Mouse (Mus musculus): ENCODE data around the gene Gm10197. TPM values are rescaled to one million over a fixed set of nuclear protein-coding genes. Genes with fewer than 3 reads are reported as not detected.

The Gm10197 gene
- polyA plus RNA-seq, 1 experiment from 2014 or later, result not detected

DNA sequence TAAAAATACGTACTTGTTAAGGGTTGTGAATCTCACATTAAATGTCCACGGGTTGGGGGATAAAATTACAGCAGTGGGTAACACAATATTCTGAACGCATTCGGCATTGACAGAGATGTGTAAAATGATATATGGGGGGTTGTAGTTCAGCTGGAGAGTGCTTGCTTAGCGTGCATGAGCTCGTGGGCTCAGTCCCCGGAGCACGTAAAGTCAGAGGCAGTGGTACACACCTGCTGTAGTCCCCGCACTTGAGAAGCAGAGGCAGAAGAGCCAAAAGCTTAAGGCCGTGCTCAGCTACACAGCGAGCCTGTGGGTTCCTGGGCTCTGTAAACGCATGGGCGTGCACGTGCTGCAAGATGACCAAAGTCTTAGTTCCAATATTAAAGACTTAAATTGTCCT is 25.8 kb downstream of the Gm10197 start:
- no peaks in the 10 kb centered on the region for H3K27me3 ChIP-seq (ENCODE audit: control insufficient read depth, insufficient read depth, low read length)
- no peaks in the 10 kb centered on the region for H3K9me3 ChIP-seq (replicated peaks; ENCODE audit: control insufficient read depth, low read length)
- DNase-seq (ENCODE audit: low spot score), result no peak
- H3K36me3 ChIP-seq (replicated peaks; ENCODE audit: control insufficient read depth, insufficient read depth, low read depth, low read length), result peaks cover 3% of the 10 kb centered on the region; the same call in 1 of the 2 replicates
- WGBS, result 59% methylated on average over 14 of the region's 14 CpGs
- H3K4me3 ChIP-seq (ENCODE audit: low read depth, low read length), result no peak overlapping the region
- ATAC-seq (replicated peaks; ENCODE audit: insufficient number of reproducible peaks, low FRiP score, low TSS enrichment, low read depth), result no peak
- H3K27ac ChIP-seq (replicated peaks; ENCODE audit: low read depth, low read length), result no peak overlapping the region
- H3K4me2 ChIP-seq (ENCODE audit: low read depth, low read length), result no peak overlapping the region
- H3K9ac ChIP-seq (replicated peaks; ENCODE audit: low read length), result no peak overlapping the region
- H3K4me1 ChIP-seq (ENCODE audit: control insufficient read depth, insufficient read depth, low read length), result no peaks in the 10 kb centered on the region

DNA sequence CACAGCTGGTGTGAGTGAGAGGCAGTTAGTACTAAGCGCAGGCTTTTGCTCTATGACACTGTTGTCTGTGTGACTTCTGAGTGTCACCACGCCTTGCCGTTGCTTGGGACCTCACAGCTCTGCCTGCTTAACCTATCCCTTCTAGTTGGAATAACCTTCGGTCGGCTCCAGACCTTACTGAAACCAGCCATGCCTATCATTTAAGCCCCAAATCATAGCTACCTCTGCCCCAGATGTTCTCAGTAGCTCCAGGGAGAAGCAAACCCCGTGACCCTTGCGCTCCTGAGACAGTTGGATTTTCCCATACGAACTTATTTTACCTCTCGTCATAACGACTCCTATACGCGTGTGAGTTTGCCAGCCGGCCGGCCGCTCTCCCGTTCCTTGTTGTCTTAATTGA is 27.5 kb downstream of the Gm10197 start:
- Histone ChIP-seq H3K36me3 (replicated peaks; ENCODE audit: control insufficient read depth, insufficient read depth, low read depth, low read length) (peaks cover 3% of the 10 kb centered on the region; the same call in 1 of the 2 replicates), H3K4me2 (ENCODE audit: low read depth, low read length) (no peak overlapping the region)

DNA sequence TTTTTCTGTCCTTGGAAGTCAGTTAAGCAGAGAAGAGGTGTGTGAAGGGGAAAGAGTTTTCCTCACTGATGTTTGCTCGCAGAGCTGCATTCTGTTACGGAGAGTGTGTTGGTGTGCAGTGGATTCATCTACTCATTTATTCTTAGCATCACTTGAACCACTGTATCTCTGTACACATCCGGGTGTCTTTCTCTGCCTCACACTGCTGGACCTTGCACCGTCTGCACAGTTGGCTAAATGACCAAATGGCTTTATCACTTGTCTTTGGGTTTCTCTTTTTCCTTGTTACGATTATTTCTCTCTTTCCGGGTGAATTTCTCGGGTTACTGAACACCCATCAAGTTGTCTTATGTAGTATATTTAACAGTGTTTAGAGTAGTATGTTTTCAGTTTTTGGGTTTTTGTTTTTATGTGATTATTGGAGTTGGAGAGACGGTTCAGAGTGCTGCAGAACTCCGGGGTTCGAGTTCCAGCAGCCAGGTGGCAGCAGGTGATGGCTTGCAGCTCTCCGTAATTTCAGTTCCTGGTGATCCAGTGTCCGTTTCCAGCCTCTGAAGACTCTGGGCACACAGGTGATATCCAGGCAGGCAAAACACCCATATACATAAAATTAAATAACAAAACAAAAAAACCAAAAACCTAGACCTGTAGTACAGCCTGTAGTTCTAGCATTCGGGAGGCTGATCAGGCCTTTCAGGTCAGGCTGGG is 28.2 kb downstream of the Gm10197 start:
- 89% methylated on average over 13 of the region's 13 CpGs for WGBS
- no peak overlapping the region for H3K9ac ChIP-seq (replicated peaks; ENCODE audit: low read length)
- H3K4me1 ChIP-seq (ENCODE audit: control insufficient read depth, insufficient read depth, low read length), result no peaks in the 10 kb centered on the region
- no peak overlapping the region for H3K4me3 ChIP-seq (ENCODE audit: low read depth, low read length)
- H3K27me3 ChIP-seq (ENCODE audit: control insufficient read depth, insufficient read depth, low read length), result no peaks in the 10 kb centered on the region
- no peak overlapping the region for H3K27ac ChIP-seq (replicated peaks; ENCODE audit: low read depth, low read length)
- peaks cover 3% of the 10 kb centered on the region; the same call in 1 of the 2 replicates for H3K36me3 ChIP-seq (replicated peaks; ENCODE audit: control insufficient read depth, insufficient read depth, low read depth, low read length)
- DNase-seq (ENCODE audit: low spot score), result no peak
- no peaks in the 10 kb centered on the region for H3K9me3 ChIP-seq (replicated peaks; ENCODE audit: control insufficient read depth, low read length)
- no peak for ATAC-seq (replicated peaks; ENCODE audit: insufficient number of reproducible peaks, low FRiP score, low TSS enrichment, low read depth)
- H3K4me2 ChIP-seq (ENCODE audit: low read depth, low read length), result no peak overlapping the region

More for the DNA sequence above, 27.5 kb downstream of the Gm10197 start:
- no peak for ATAC-seq (replicated peaks; ENCODE audit: insufficient number of reproducible peaks, low FRiP score, low TSS enrichment, low read depth)
- no peaks in the 10 kb centered on the region for H3K4me1 ChIP-seq (ENCODE audit: control insufficient read depth, insufficient read depth, low read length)
- no peaks in the 10 kb centered on the region for H3K27me3 ChIP-seq (ENCODE audit: control insufficient read depth, insufficient read depth, low read length)
- no peak overlapping the region for H3K9ac ChIP-seq (replicated peaks; ENCODE audit: low read length)
- WGBS, result 88% methylated on average over 16 of the region's 16 CpGs
- no peak for DNase-seq (ENCODE audit: low spot score)
- no peak overlapping the region for H3K27ac ChIP-seq (replicated peaks; ENCODE audit: low read depth, low read length)
- H3K9me3 ChIP-seq (replicated peaks; ENCODE audit: control insufficient read depth, low read length), result no peaks in the 10 kb centered on the region
- no peak overlapping the region for H3K4me3 ChIP-seq (ENCODE audit: low read depth, low read length)

DNA sequence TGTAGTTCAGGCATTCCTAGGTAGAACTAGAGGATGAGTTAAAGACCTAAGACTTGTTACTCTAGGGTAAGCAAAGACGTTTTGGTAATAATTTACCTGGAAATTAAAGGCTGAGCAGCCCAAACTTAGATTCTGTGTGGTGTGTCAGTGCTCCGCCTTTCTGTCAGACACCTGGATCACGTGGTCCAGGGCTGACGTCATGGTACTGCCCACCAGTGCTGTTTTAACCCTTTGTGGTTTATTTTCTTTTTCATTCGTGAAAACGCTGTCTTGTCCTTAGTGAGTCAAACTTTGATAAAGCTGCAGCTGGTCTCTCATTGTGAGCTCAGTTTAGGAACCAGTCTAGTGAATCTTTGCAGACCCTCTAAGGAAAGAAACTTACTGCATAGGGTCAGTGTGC is 31.1 kb downstream of the Gm10197 start:
- Histone ChIP-seq H3K4me1 (ENCODE audit: control insufficient read depth, insufficient read depth, low read length) (no peaks in the 10 kb centered on the region), H3K27ac (replicated peaks; ENCODE audit: low read depth, low read length) (no peak overlapping the region), H3K4me3 (ENCODE audit: low read depth, low read length) (no peak overlapping the region), H3K36me3 (replicated peaks; ENCODE audit: control insufficient read depth, insufficient read depth, low read depth, low read length) (peaks cover 2% of the 10 kb centered on the region; the same call in 1 of the 2 replicates), H3K4me2 (ENCODE audit: low read depth, low read length) (no peak overlapping the region), H3K27me3 (ENCODE audit: control insufficient read depth, insufficient read depth, low read length) (no peaks in the 10 kb centered on the region), H3K9me3 (replicated peaks; ENCODE audit: control insufficient read depth, low read length) (no peaks in the 10 kb centered on the region), H3K9ac (replicated peaks; ENCODE audit: low read length) (no peak overlapping the region)
- 15% methylated on average over 6 of the region's 6 CpGs for WGBS
- DNase-seq (ENCODE audit: low spot score), result peak; percentile 48
- ATAC-seq (replicated peaks; ENCODE audit: insufficient number of reproducible peaks, low FRiP score, low TSS enrichment, low read depth), result no peak

DNA sequence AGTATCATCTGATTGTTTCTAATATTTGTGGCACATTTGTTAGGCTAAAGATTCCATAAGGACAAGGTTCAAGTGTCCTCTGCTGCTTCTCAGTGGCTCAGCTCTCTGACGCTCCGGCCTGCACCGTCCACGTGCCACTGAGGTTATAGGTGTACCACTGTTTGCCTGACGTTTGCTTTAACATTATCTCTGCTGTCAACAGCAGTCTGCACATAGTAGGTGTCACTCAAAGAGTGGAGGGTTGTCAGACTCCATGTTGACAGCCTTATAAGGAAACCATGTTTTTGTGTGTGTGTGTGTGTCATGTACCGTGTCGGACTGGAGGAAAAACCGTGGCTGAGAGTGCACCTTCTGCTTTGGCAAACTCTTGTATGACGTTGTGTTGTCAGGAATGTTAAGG is 36.3 kb downstream of the Gm10197 start:
- no peak for DNase-seq (ENCODE audit: low spot score)
- Histone ChIP-seq H3K9ac (replicated peaks; ENCODE audit: low read length) (no peak overlapping the region), H3K4me3 (ENCODE audit: low read depth, low read length) (no peak overlapping the region), H3K27me3 (ENCODE audit: control insufficient read depth, insufficient read depth, low read length) (no peaks in the 10 kb centered on the region), H3K27ac (replicated peaks; ENCODE audit: low read depth, low read length) (no peak overlapping the region), H3K4me2 (ENCODE audit: low read depth, low read length) (no peak overlapping the region), H3K36me3 (replicated peaks; ENCODE audit: control insufficient read depth, insufficient read depth, low read depth, low read length) (peaks cover 9% of the 10 kb centered on the region), H3K9me3 (replicated peaks; ENCODE audit: control insufficient read depth, low read length) (no peaks in the 10 kb centered on the region), H3K4me1 (ENCODE audit: control insufficient read depth, insufficient read depth, low read length) (no peaks in the 10 kb centered on the region)
- no peak for ATAC-seq (replicated peaks; ENCODE audit: insufficient number of reproducible peaks, low FRiP score, low TSS enrichment, low read depth)
- WGBS, result 92% methylated on average over 9 of the region's 9 CpGs

DNA sequence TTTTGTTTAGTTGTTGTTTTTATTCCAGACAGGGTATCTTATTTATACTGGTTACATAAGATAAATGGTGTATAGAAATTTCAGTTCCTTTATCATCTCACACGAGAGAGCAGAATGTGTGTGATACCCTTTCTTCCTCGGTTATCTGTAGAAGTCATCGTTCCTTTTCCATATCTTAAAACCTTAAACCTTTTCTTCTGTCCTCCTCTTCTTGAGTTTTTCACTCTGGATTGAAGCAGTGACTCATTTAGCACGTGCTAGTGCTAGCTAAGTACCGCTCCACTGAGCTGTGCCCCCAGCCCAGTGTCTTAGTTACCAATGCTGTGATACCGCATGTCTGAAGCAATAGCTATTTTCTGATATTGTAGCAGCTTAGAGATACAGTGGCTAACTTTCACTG is 37.8 kb downstream of the Gm10197 start:
- peaks cover 9% of the 10 kb centered on the region for H3K36me3 ChIP-seq (replicated peaks; ENCODE audit: control insufficient read depth, insufficient read depth, low read depth, low read length)

DNA sequence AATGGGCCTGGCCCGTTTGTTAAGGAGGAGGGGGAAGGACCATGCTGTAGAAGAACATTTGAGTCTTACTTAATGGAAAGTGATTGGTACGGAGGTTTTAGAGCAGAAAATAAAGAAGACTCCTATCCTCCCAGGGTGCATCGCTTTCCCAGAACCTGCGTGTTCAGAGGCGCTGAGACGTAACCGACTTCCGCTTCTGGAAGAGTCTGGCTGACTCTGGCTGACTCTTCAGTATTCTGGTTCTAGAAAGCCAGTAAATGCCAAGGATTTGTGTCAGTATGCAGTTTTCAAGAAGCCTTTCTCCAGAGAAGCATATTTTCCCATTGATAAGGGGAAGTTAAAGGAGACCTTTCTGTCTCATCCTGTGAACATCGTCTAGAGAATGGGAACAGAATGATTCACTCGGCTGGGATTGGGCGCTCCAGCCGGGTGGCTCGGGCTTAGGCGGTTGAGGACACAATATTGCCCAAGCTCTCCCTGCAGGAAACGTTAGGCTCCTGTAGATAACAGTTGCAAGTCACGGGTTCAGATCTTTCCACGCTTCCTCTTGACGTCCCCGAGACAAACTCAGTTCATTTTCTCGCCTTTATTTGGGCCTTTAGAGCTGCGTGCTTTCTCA is 39.6 kb downstream of the Gm10197 start:
- ATAC-seq (replicated peaks; ENCODE audit: insufficient number of reproducible peaks, low FRiP score, low TSS enrichment, low read depth), result no peak
- Histone ChIP-seq H3K4me2 (ENCODE audit: low read depth, low read length) (no peak overlapping the region), H3K27ac (replicated peaks; ENCODE audit: low read depth, low read length) (no peak overlapping the region), H3K36me3 (replicated peaks; ENCODE audit: control insufficient read depth, insufficient read depth, low read depth, low read length) (peaks cover 6% of the 10 kb centered on the region), H3K4me3 (ENCODE audit: low read depth, low read length) (no peak overlapping the region), H3K4me1 (ENCODE audit: control insufficient read depth, insufficient read depth, low read length) (no peaks in the 10 kb centered on the region), H3K27me3 (ENCODE audit: control insufficient read depth, insufficient read depth, low read length) (no peaks in the 10 kb centered on the region), H3K9ac (replicated peaks; ENCODE audit: low read length) (no peak overlapping the region), H3K9me3 (replicated peaks; ENCODE audit: control insufficient read depth, low read length) (no peaks in the 10 kb centered on the region)
- WGBS, result 92% methylated on average over 21 of the region's 21 CpGs
- no peak for DNase-seq (ENCODE audit: low spot score)

More for the DNA sequence above, 37.8 kb downstream of the Gm10197 start:
- Histone ChIP-seq H3K4me3 (ENCODE audit: low read depth, low read length) (no peak overlapping the region), H3K9ac (replicated peaks; ENCODE audit: low read length) (no peak overlapping the region), H3K27me3 (ENCODE audit: control insufficient read depth, insufficient read depth, low read length) (no peaks in the 10 kb centered on the region), H3K4me1 (ENCODE audit: control insufficient read depth, insufficient read depth, low read length) (no peaks in the 10 kb centered on the region), H3K4me2 (ENCODE audit: low read depth, low read length) (no peak overlapping the region), H3K27ac (replicated peaks; ENCODE audit: low read depth, low read length) (no peak overlapping the region), H3K9me3 (replicated peaks; ENCODE audit: control insufficient read depth, low read length) (no peaks in the 10 kb centered on the region)
- DNase-seq (ENCODE audit: low spot score) (no peak), ATAC-seq (replicated peaks; ENCODE audit: insufficient number of reproducible peaks, low FRiP score, low TSS enrichment, low read depth) (no peak)
- WGBS, result 93% methylated on average over 6 of the region's 6 CpGs

DNA sequence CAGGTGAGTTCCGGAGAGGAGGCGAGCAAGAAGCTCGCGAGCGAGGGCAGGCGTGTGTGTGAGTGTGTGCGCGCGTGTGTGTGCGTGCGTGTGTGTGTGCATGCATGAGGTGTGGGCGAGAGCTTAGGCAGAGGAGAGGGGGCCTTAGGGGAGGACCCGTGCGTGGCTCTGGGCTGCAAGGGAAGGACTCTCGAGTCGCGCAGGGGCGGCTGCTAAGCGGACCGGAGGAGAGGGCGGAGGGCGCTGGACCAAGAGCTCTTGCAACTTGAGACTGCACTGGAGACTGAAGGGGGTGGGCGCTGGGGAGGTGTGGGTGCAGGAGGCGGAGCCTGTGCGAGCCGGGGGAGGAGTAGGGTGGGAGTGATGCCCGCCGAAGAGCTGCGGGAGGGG is 41.6 kb downstream of the Gm10197 start:
- WGBS, result under 1% methylated on average over 27 of the region's 29 CpGs
- Histone ChIP-seq H3K9ac (replicated peaks; ENCODE audit: low read length) (peak overlapping the region; percentile 74), H3K27me3 (ENCODE audit: control insufficient read depth, insufficient read depth, low read length) (no peaks in the 10 kb centered on the region), H3K4me1 (ENCODE audit: control insufficient read depth, insufficient read depth, low read length) (no peaks in the 10 kb centered on the region), H3K4me2 (ENCODE audit: low read depth, low read length) (peak overlapping the region; percentile 97), H3K4me3 (ENCODE audit: low read depth, low read length) (peak overlapping the region; percentile 80), H3K9me3 (replicated peaks; ENCODE audit: control insufficient read depth, low read length) (no peaks in the 10 kb centered on the region), H3K36me3 (replicated peaks; ENCODE audit: control insufficient read depth, insufficient read depth, low read depth, low read length) (peaks cover 6% of the 10 kb centered on the region), H3K27ac (replicated peaks; ENCODE audit: low read depth, low read length) (0 out of 2 replicates have a peak overlapping the region, but pooled peaks have one; percentile 20)
- DNase-seq (ENCODE audit: low spot score) (peak; percentile 78), ATAC-seq (replicated peaks; ENCODE audit: insufficient number of reproducible peaks, low FRiP score, low TSS enrichment, low read depth) (peak; percentile 77)
